Mouse (Mus musculus): ENCODE measurements at regions not wholly inside any gene's neighbourhood (a gene's known extent, or its start where the extent isn't known, plus 50 kb on each side); places are given as distances from the start of the nearest gene placed in this dataset.

DNA sequence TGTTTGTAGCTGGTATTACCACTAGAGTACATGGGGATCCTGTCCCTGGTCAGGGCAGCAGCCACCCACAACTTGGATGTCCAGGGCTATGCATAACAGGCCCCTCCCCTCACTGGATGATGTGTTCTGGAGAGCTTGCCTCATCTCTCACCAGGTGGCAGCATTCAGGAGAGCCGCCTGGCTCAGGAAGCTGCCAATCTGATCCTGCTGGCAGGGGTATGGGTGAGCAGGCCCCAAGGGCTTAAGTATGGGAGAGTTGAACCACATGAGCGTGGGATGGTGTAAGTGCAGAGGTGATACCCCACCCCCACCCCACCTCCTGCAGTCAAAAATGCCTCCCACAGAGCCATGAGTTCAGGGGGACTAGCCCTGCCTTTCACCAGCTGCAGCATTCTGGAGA, 110.0 kb upstream of the Usp24 start:
- TF ChIP-seq EP300 (IDR thresholded peaks at IDR 0.05; ENCODE audit: insufficient read depth, low read depth, low read length) (no peak), CTCF (IDR thresholded peaks at IDR 0.05) (no peak)
